In genomic region chr11:48790946-48791345, GRCm38 (mm10) we compare ENCODE assay signal across 9 mouse cellular contexts. TPM values are rescaled to one million over a fixed set of nuclear protein-coding genes. Genes with fewer than 3 reads are reported as not detected.
DNase-seq lines count a peak whose midpoint lies in the region; ATAC-seq and TF ChIP-seq lines count a peak whose summit lies in the region.
"Had no signal": no experiment of that assay in that cellular context is flagged by ENCODE, and none has a peak within 500 bp of the region (broad histone marks: within the 10 kb centered on the region; RNA-seq: fewer than 3 reads in every experiment).

No protein-coding gene starts in this region.

- no peaks in the 10 kb centered on the region for H3K9me3 ChIP-seq in heart, embryonic 16.5 days (replicated peaks; ENCODE audit: control insufficient read depth, low read length)
- H3K9me3 ChIP-seq in liver, postnatal 0 days (ENCODE audit: low read length): no peaks in the 10 kb centered on the region
- H3K9me3 ChIP-seq: midbrain, embryonic 10.5 days had no signal

- no peak for ATAC-seq in heart, embryonic 16.5 days (replicated peaks; ENCODE audit: extremely low read depth, insufficient read depth, low FRiP score)
- no peak for ATAC-seq in liver, postnatal 0 days
- ATAC-seq: inflammation-experienced regulatory T-cells, adult 6 months had no signal

- H3K4me2 ChIP-seq in heart, embryonic 16.5 days (ENCODE audit: low read depth, low read length): peak overlapping the region; percentile 67; the same call in 1 of the 2 replicates
- H3K4me2 ChIP-seq in liver, postnatal 0 days (ENCODE audit: low read depth, low read length): peak overlapping the region; percentile 60

- H3K27me3 ChIP-seq in heart, embryonic 16.5 days (ENCODE audit: control insufficient read depth, insufficient read depth, low read length): no peaks in the 10 kb centered on the region
- H3K27me3 ChIP-seq in liver, postnatal 0 days (ENCODE audit: insufficient read depth, low read length): no peaks in the 10 kb centered on the region

- H3K9ac ChIP-seq in heart, embryonic 16.5 days (ENCODE audit: low read length): no peak overlapping the region; the same call in 1 of the 2 replicates
- 0 out of 2 replicates have a peak overlapping the region, but pooled peaks have one; percentile 5 for H3K9ac ChIP-seq in liver, postnatal 0 days (replicated peaks)

- no peak for DNase-seq in heart, adult 11 months
- peak; percentile 54 for DNase-seq in kidney, adult 11 months
- DNase-seq in kidney, postnatal 14 days: peak; percentile 49
- DNase-seq in liver, postnatal 0 days: no peak
- DNase-seq in layer of hippocampus, adult 18-20 months (ENCODE audit: low spot score in 2 of 2): no peak
- DNase-seq in urinary bladder, postnatal 25 days (ENCODE audit: low spot score): no peak

- H3K36me3 ChIP-seq in heart, embryonic 16.5 days (ENCODE audit: control insufficient read depth, insufficient read depth): no peaks in the 10 kb centered on the region
- H3K36me3 ChIP-seq in liver, postnatal 0 days (replicated peaks; ENCODE audit: insufficient read depth, low read length): no peaks in the 10 kb centered on the region
- H3K36me3 ChIP-seq: midbrain, embryonic 10.5 days had no signal

- WGBS in heart, embryonic 16.5 days: 45% methylated on average over 8 of the region's 8 CpGs
- WGBS in liver, postnatal 0 days (ENCODE audit: insufficient replicate concordance): 50% methylated on average over 8 of the region's 8 CpGs

- TF ChIP-seq EP300 in liver, postnatal 0 days (IDR thresholded peaks at IDR 0.05; ENCODE audit: low read depth): no peak

- no peak overlapping the region for H3K4me3 ChIP-seq in heart, embryonic 16.5 days (ENCODE audit: low read length)
- no peak overlapping the region for H3K4me3 ChIP-seq in liver, postnatal 0 days (ENCODE audit: low read depth, low read length)

- H3K4me1 ChIP-seq in heart, embryonic 16.5 days (ENCODE audit: control insufficient read depth, insufficient read depth, low read length): peaks cover 11% of the 10 kb centered on the region; the same call in 1 of the 2 replicates
- H3K4me1 ChIP-seq in liver, postnatal 0 days (ENCODE audit: insufficient read depth): peaks cover 5% of the 10 kb centered on the region

- H3K27ac ChIP-seq in heart, embryonic 16.5 days (ENCODE audit: low read length): no peak overlapping the region
- H3K27ac ChIP-seq in liver, postnatal 0 days (ENCODE audit: low read depth): no peak overlapping the region
- H3K27ac ChIP-seq: midbrain, embryonic 10.5 days had no signal

- no peak for TF ChIP-seq CTCF in liver, postnatal 0 days (IDR thresholded peaks at IDR 0.05; ENCODE audit: low read depth)

RNA-seq across cellular contexts. Expression of gene Rack1, which starts 9.2 kb away (rescaled TPM):
- polyA plus RNA-seq in heart, embryonic 16.5 days (2015; fragmentation: Nextera tagmentation; extraction: Ambion mirVana): 382 and 390 TPM in 2 replicates
- polyA plus RNA-seq in liver, postnatal 0 days (2015; fragmentation: Nextera tagmentation; extraction: Ambion mirVana): 397 and 398 TPM in 2 replicates
- total RNA-seq in layer of hippocampus, adult 18-20 months (2021): 100 to 1,000 TPM; 237 to 246 TPM

RNA-seq across cellular contexts. Expression of gene Trim41, which starts 26.2 kb away (rescaled TPM):
- 4.2 and 4.3 TPM in 2 replicates for polyA plus RNA-seq in heart, embryonic 16.5 days (2015; fragmentation: Nextera tagmentation; extraction: Ambion mirVana)
- polyA plus RNA-seq in liver, postnatal 0 days (2015; fragmentation: Nextera tagmentation; extraction: Ambion mirVana): 2.2 and 2.3 TPM in 2 replicates
- total RNA-seq in layer of hippocampus, adult 18-20 months (2021): 10 to 100 TPM; 58.1 to 62.3 TPM

RNA-seq across cellular contexts. Expression of gene Trim7, which starts 35.0 kb away (rescaled TPM):
- polyA plus RNA-seq in heart, embryonic 16.5 days (2015; fragmentation: Nextera tagmentation; extraction: Ambion mirVana): 0.89 and 0.98 TPM in 2 replicates
- polyA plus RNA-seq in liver, postnatal 0 days (2015; fragmentation: Nextera tagmentation; extraction: Ambion mirVana): 0.48 and 0.52 TPM in 2 replicates
- 1 to 10 TPM; 1.9 to 2.4 TPM for total RNA-seq in layer of hippocampus, adult 18-20 months (2021)

RNA-seq across cellular contexts. Expression of gene Gm12184, which starts 35.5 kb away (rescaled TPM):
- 0.55 and 0.66 TPM in 2 replicates for polyA plus RNA-seq in heart, embryonic 16.5 days (2015; fragmentation: Nextera tagmentation; extraction: Ambion mirVana)
- polyA plus RNA-seq in liver, postnatal 0 days (2015; fragmentation: Nextera tagmentation; extraction: Ambion mirVana): 4.9 and 5.0 TPM in 2 replicates
- total RNA-seq in layer of hippocampus, adult 18-20 months (2021): 1 to 10 TPM in 1 of 2 experiments, under 1 TPM in 1; 0.38 to 1.1 TPM

Comparison
In these comparisons a context has a peak if more than half of its experiments do, and no peak if none do; other contexts are left out.
1. DNase-seq: peak in kidney, adult 11 months (single experiment) and kidney, postnatal 14 days (single experiment); none in heart, adult 11 months (single experiment), liver, postnatal 0 days (single experiment), layer of hippocampus, adult 18-20 months (0 of 2) and urinary bladder, postnatal 25 days (single experiment).